Mouse (Mus musculus): Measurements from ENCODE around the gene Mast1. TPM values are rescaled to one million over a fixed set of nuclear protein-coding genes. Genes with fewer than 3 reads are reported as not detected.
A peak's percentile ranks its signal among the peaks of the same experiment; 100 is the strongest.

The Mast1 gene
- polyA plus RNA-seq, 1 experiment from 2014 or later, result 0.34 TPM

DNA sequence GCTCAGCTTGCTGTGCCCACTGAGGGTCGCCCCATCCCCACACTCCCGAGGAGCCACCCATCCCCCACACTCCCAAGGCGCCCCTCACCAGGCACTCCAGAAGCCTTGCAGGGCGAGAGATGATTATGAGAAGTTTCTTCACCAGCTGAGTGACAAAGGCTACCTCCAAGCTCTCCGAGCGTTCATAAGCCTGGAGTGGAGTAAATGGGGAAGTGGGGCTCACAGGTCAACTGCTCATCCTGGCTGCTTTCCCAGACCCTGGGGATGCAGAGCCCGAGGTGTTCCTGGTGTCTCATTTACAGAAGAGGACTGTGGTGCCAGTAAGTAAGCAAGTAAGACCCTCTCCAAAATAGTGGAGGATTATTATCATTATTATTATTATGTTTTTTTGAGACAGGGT lies 11.6 kb downstream of the Mast1 start:
- WGBS, result 64% methylated on average over 7 of the region's 7 CpGs
- H3K9ac ChIP-seq (replicated peaks; ENCODE audit: low read length), result no peak overlapping the region

DNA sequence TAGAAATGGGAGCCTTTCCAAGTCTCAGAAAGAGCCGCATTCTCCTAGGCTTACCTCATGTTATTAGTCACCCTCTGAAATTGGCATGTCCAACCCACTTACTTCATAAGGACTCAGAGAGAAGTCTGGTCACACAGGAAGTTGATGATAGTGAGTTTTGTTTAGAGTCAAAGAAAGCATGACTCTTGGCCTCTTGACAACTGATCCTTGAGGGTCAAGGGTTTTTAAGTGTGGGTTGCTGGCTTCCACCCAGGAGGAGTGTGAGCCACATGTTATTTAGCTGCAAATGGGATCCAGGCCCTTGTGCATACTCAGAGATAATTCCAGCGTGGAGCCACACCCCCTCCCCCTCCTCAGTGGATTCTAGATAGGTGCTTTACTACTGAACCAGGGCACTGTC lies 15.6 kb downstream of the Mast1 start:
- no peaks in the 10 kb centered on the region for H3K9me3 ChIP-seq (ENCODE audit: low read length)
- no peak for ATAC-seq (ENCODE audit: low FRiP score, low TSS enrichment)
- no peak overlapping the region for H3K4me3 ChIP-seq (ENCODE audit: low read length)
- peaks cover 11% of the 10 kb centered on the region for H3K27me3 ChIP-seq (ENCODE audit: insufficient read depth, low read length)
- WGBS, result 77% methylated on average over 2 of the region's 2 CpGs
- H3K9ac ChIP-seq (replicated peaks; ENCODE audit: low read length), result no peak overlapping the region
- no peaks in the 10 kb centered on the region for H3K36me3 ChIP-seq (ENCODE audit: insufficient read depth, low read length)
- no peak overlapping the region for H3K4me2 ChIP-seq (replicated peaks; ENCODE audit: low read depth, low read length)
- no peaks in the 10 kb centered on the region for H3K4me1 ChIP-seq (ENCODE audit: insufficient read depth, low read length)
- H3K27ac ChIP-seq (ENCODE audit: low read length), result no peak overlapping the region

More for the DNA sequence above, 11.6 kb downstream of the Mast1 start:
- H3K27ac ChIP-seq (ENCODE audit: low read length), result no peak overlapping the region
- H3K4me3 ChIP-seq (ENCODE audit: low read length), result no peak overlapping the region
- H3K4me1 ChIP-seq (ENCODE audit: insufficient read depth, low read length), result peaks cover 9% of the 10 kb centered on the region
- H3K9me3 ChIP-seq (ENCODE audit: low read length), result no peaks in the 10 kb centered on the region
- H3K4me2 ChIP-seq (replicated peaks; ENCODE audit: low read depth, low read length), result no peak overlapping the region
- no peaks in the 10 kb centered on the region for H3K36me3 ChIP-seq (ENCODE audit: insufficient read depth, low read length)
- no peak for ATAC-seq (ENCODE audit: low FRiP score, low TSS enrichment)
- peaks cover 19% of the 10 kb centered on the region for H3K27me3 ChIP-seq (ENCODE audit: insufficient read depth, low read length)

DNA sequence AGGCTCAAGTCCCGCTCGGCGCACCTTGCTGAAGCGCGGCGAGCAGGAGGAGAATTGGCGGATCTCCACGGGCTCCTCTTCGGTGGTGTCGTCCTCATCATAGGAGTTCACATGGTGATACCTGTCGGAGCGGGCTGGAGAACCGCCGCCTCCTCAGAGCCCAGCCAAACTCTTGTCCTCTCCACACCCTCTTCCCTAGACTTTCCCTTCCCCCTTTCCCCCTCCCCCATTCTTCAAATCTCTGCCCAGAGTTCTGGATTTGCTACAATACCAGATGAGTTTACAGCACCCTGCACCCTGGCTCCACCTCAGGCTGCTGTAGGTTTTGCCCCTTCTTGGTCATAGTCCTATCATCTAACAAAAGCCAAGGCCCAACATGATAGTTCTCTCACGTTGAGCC lies 18.5 kb downstream of the Mast1 start:
- Histone ChIP-seq H3K4me1 (ENCODE audit: insufficient read depth, low read length) (no peaks in the 10 kb centered on the region), H3K27me3 (ENCODE audit: insufficient read depth, low read length) (peaks cover 17% of the 10 kb centered on the region), H3K36me3 (ENCODE audit: insufficient read depth, low read length) (no peaks in the 10 kb centered on the region), H3K27ac (ENCODE audit: low read length) (no peak overlapping the region), H3K4me3 (ENCODE audit: low read length) (no peak overlapping the region), H3K4me2 (replicated peaks; ENCODE audit: low read depth, low read length) (no peak overlapping the region), H3K9ac (replicated peaks; ENCODE audit: low read length) (no peak overlapping the region), H3K9me3 (ENCODE audit: low read length) (0 out of 2 replicates have a peak, but pooled peaks cover 2% of the 10 kb centered on the region)
- 91% methylated on average over 15 of the region's 15 CpGs for WGBS
- ATAC-seq (ENCODE audit: low FRiP score, low TSS enrichment), result no peak

DNA sequence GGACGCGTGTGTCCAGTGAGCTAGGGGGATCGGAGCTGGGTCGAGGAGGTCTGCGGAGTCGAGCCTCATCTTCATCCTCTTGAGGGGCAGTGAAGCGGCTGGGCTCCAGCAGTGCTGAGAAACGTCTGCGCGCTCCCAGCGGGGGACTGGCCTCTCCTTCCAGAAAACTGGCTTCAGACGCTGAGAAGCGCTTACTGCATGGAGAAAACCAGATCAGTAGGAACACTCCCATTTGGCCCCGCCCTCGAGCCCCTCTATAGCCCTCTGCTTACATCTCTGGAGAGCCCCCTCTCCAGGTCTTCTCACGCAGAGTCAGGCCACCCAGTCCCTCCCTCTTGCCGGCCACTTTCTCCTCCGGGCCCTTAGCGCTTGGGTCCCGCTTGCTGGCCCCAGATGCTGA lies 19.4 kb downstream of the Mast1 start:
- 24% methylated on average over 20 of the region's 20 CpGs for WGBS
- ATAC-seq (ENCODE audit: low FRiP score, low TSS enrichment), result no peak

DNA sequence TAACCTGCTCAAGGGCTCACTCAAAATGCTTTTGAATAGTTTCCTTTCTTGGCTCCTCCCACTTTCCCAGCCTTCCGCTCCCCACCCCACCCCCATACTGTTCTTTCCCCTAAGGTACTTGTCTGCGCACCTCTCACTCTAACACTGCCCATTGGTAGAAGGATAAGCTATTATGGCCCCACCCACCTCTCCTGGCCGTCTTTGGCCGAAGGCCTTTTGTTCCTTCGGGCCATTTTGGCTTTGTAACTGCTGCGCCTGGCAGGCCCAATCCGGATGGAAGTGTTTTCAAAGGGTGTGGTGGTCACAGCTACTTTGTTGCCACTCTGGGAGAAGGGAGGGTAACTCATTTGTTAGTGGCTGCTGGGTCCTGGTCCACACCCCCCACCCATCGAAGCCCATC lies 21.9 kb downstream of the Mast1 start:
- 85% methylated on average over 8 of the region's 8 CpGs for WGBS
- Histone ChIP-seq H3K4me2 (replicated peaks; ENCODE audit: low read depth, low read length) (no peak overlapping the region), H3K27ac (ENCODE audit: low read length) (no peak overlapping the region), H3K9me3 (ENCODE audit: low read length) (0 out of 2 replicates have a peak, but pooled peaks cover 2% of the 10 kb centered on the region), H3K4me1 (ENCODE audit: insufficient read depth, low read length) (peaks cover 9% of the 10 kb centered on the region), H3K4me3 (ENCODE audit: low read length) (no peak overlapping the region), H3K9ac (replicated peaks; ENCODE audit: low read length) (no peak overlapping the region), H3K36me3 (ENCODE audit: insufficient read depth, low read length) (no peaks in the 10 kb centered on the region), H3K27me3 (ENCODE audit: insufficient read depth, low read length) (peaks cover 46% of the 10 kb centered on the region)
- no peak for ATAC-seq (ENCODE audit: low FRiP score, low TSS enrichment)

More for the DNA sequence above, 19.4 kb downstream of the Mast1 start:
- H3K4me3 ChIP-seq (ENCODE audit: low read length), result no peak overlapping the region
- H3K27me3 ChIP-seq (ENCODE audit: insufficient read depth, low read length), result peaks cover 24% of the 10 kb centered on the region
- peaks cover 4% of the 10 kb centered on the region for H3K4me1 ChIP-seq (ENCODE audit: insufficient read depth, low read length)
- no peaks in the 10 kb centered on the region for H3K36me3 ChIP-seq (ENCODE audit: insufficient read depth, low read length)
- H3K27ac ChIP-seq (ENCODE audit: low read length), result no peak overlapping the region
- no peak overlapping the region for H3K4me2 ChIP-seq (replicated peaks; ENCODE audit: low read depth, low read length)
- 0 out of 2 replicates have a peak, but pooled peaks cover 2% of the 10 kb centered on the region for H3K9me3 ChIP-seq (ENCODE audit: low read length)
- H3K9ac ChIP-seq (replicated peaks; ENCODE audit: low read length), result no peak overlapping the region

DNA sequence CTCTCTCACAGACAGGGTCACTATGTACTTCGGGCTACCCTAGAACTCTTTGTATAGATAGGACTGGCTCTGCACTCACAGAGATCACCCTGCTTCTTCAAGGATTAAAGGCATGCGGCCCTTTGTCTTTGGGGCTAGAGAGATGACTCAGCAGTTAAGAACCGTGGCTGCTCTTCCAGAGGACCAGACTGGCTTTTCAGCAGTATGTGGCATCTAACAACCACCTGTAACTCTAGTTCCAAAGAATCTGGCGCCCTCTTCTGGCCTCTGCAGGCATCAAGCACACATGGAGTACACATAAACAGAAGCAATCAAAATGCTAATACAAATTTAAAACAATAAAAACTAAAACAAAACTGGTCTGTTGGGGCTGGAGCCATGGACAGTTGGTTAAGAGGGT lies 23.2 kb downstream of the Mast1 start:
- peaks cover 10% of the 10 kb centered on the region for H3K4me1 ChIP-seq (ENCODE audit: insufficient read depth, low read length)
- H3K9me3 ChIP-seq (ENCODE audit: low read length), result 0 out of 2 replicates have a peak, but pooled peaks cover 2% of the 10 kb centered on the region
- no peak for ATAC-seq (ENCODE audit: low FRiP score, low TSS enrichment)
- H3K27me3 ChIP-seq (ENCODE audit: insufficient read depth, low read length), result peaks cover 46% of the 10 kb centered on the region
- WGBS, result 31% methylated on average over 4 of the region's 4 CpGs
- H3K4me3 ChIP-seq (ENCODE audit: low read length), result peak overlapping the region; percentile 48
- peak overlapping the region; percentile 80; the same call in 1 of the 2 replicates for H3K4me2 ChIP-seq (replicated peaks; ENCODE audit: low read depth, low read length)
- H3K36me3 ChIP-seq (ENCODE audit: insufficient read depth, low read length), result no peaks in the 10 kb centered on the region
- no peak overlapping the region for H3K9ac ChIP-seq (replicated peaks; ENCODE audit: low read length)
- H3K27ac ChIP-seq (ENCODE audit: low read length), result no peak overlapping the region

DNA sequence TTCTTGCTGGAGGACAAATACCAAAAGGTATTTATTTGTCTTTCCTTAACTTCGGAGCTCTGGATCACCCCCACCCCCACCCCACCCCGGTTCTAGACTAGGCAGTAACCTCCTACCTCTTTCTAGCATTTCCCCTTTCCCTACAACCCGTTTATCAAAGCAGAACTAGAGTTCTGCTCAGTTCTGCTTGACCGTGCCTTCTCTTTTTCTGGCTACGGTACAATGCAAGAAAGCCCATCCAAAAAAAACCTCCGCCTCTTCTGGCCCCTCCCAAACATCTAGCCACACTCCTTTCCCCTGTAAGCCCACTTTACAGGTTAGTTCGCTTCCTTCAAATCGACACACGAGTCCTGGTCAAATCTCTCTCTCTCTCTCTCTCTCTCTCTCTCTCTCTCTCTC lies 23.7 kb downstream of the Mast1 start:
- H3K4me3 ChIP-seq (ENCODE audit: low read length), result peak overlapping the region; percentile 48
- H3K9ac ChIP-seq (replicated peaks; ENCODE audit: low read length), result peak overlapping the region; percentile 52
- peaks cover 45% of the 10 kb centered on the region for H3K27me3 ChIP-seq (ENCODE audit: insufficient read depth, low read length)
- no peak for ATAC-seq (ENCODE audit: low FRiP score, low TSS enrichment)
- 14% methylated on average over 9 of the region's 9 CpGs for WGBS
- no peak overlapping the region for H3K27ac ChIP-seq (ENCODE audit: low read length)
- peaks cover 11% of the 10 kb centered on the region for H3K4me1 ChIP-seq (ENCODE audit: insufficient read depth, low read length)
- no peaks in the 10 kb centered on the region for H3K36me3 ChIP-seq (ENCODE audit: insufficient read depth, low read length)
- H3K9me3 ChIP-seq (ENCODE audit: low read length), result 0 out of 2 replicates have a peak, but pooled peaks cover 2% of the 10 kb centered on the region
- H3K4me2 ChIP-seq (replicated peaks; ENCODE audit: low read depth, low read length), result peak overlapping the region; percentile 80

DNA sequence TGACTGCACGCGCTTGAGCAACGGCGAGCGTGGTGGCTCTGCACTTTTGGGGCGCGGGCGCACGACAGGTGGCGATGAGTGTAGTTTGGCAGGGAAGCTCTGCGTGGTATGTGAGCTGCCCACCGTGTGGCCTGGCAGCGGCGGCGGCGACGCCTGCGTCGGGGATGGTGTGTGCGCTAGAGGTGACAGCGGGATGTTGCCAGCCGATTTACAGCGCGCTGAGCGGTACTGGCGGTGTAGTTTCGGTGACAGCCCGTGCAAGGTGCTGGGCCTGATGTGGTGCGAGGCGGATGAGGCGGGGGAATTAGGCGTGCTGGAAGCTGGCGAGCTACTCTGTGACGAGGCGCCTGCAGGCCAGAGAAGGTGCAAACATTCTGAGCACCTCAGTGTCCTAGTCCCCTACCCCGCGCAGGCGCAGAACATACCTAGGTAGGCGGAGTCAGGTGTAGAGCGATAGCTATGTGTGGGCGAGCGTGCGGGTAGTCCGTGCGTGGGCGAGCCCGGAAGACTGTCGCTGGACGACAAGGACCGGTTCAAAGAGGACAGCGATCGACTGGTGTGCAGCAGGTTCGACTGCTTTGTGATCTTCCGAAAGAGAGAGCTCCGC lies 24.2 kb downstream of the Mast1 start:
- ATAC-seq (ENCODE audit: low FRiP score, low TSS enrichment), result peak; percentile 57
- Histone ChIP-seq H3K27ac (ENCODE audit: low read length) (no peak overlapping the region), H3K9ac (replicated peaks; ENCODE audit: low read length) (peak overlapping the region; percentile 52), H3K4me1 (ENCODE audit: insufficient read depth, low read length) (peaks cover 11% of the 10 kb centered on the region), H3K9me3 (ENCODE audit: low read length) (0 out of 2 replicates have a peak, but pooled peaks cover 2% of the 10 kb centered on the region), H3K4me3 (ENCODE audit: low read length) (peak overlapping the region; percentile 48), H3K36me3 (ENCODE audit: insufficient read depth, low read length) (no peaks in the 10 kb centered on the region), H3K4me2 (replicated peaks; ENCODE audit: low read depth, low read length) (peak overlapping the region; percentile 80), H3K27me3 (ENCODE audit: insufficient read depth, low read length) (peaks cover 40% of the 10 kb centered on the region)
- under 1% methylated on average over 55 of the region's 55 CpGs for WGBS

DNA sequence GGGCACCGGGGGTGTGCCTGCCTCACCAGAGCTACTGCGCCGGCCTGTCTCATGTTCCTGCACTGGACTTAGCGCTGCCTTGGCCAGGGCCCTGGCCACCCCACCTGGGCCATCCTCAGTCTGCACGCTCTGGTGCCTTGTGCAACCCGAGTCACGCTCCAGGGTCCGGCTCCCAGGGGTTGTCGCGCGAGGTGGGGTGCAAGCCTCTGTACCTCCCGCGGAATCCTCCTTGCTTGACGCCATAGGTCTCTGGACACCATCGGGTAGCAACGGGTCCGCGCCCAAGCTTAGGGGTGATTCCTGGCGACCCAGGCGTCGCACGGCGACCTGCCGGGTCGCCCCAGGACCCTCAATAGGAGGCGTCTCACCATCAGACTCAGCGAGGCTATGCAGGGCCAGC lies 24.8 kb downstream of the Mast1 start:
- Histone ChIP-seq H3K4me2 (replicated peaks; ENCODE audit: low read depth, low read length) (peak overlapping the region; percentile 80), H3K9ac (replicated peaks; ENCODE audit: low read length) (peak overlapping the region; percentile 52), H3K36me3 (ENCODE audit: insufficient read depth, low read length) (no peaks in the 10 kb centered on the region), H3K27ac (ENCODE audit: low read length) (no peak overlapping the region), H3K9me3 (ENCODE audit: low read length) (0 out of 2 replicates have a peak, but pooled peaks cover 2% of the 10 kb centered on the region), H3K27me3 (ENCODE audit: insufficient read depth, low read length) (peaks cover 36% of the 10 kb centered on the region), H3K4me1 (ENCODE audit: insufficient read depth, low read length) (peaks cover 11% of the 10 kb centered on the region), H3K4me3 (ENCODE audit: low read length) (peak overlapping the region; percentile 48)
- WGBS, result 20% methylated on average over 27 of the region's 27 CpGs
- no peak for ATAC-seq (ENCODE audit: low FRiP score, low TSS enrichment)

DNA sequence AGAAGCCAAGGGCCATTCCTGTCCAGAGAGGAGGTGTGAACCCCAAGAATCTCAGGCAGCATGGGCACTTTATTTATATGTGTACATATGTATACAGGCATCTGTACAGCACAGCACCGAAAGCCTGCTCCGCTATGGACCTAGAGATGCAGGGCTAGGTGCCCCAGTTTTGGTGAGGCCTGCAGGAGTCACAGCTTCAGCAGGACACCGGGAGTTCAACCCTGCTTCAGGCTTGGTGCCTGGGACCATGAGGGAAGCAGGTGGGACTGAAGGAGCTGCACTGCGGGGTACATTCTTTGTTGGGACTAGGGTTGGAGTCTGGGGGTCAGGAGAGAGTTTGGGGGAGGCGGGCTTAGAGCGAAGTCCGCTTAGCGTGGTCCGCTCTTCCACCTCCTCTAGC lies 25.3 kb downstream of the Mast1 start:
- H3K27ac ChIP-seq (ENCODE audit: low read length), result no peak overlapping the region
- no peak overlapping the region for H3K4me2 ChIP-seq (replicated peaks; ENCODE audit: low read depth, low read length)
- ATAC-seq (ENCODE audit: low FRiP score, low TSS enrichment), result no peak
- H3K9me3 ChIP-seq (ENCODE audit: low read length), result 0 out of 2 replicates have a peak, but pooled peaks cover 2% of the 10 kb centered on the region
- peaks cover 36% of the 10 kb centered on the region for H3K27me3 ChIP-seq (ENCODE audit: insufficient read depth, low read length)
- peaks cover 11% of the 10 kb centered on the region for H3K4me1 ChIP-seq (ENCODE audit: insufficient read depth, low read length)
- H3K9ac ChIP-seq (replicated peaks; ENCODE audit: low read length), result no peak overlapping the region
- H3K4me3 ChIP-seq (ENCODE audit: low read length), result no peak overlapping the region
- whole genome bisulfite sequencing, result 81% methylated on average over 9 of the region's 9 CpGs
- no peaks in the 10 kb centered on the region for H3K36me3 ChIP-seq (ENCODE audit: insufficient read depth, low read length)

Data from kidney, embryonic 16.5 days (tissue).